Mouse (Mus musculus) heart, embryonic 13.5 days (tissue): ENCODE measurements at regions not wholly inside any gene's neighbourhood (a gene's known extent, or its start where the extent isn't known, plus 50 kb on each side); places are given as distances from the start of the nearest gene placed in this dataset.

ENCODE experiments used
- ATAC-seq: fragments of 200-750 bp; cut with Nextera tagmentation; 2 replicates; pipeline ENCODE4 v1.8.0; 2017; ENCODE audit warnings: moderate TSS enrichment; ENCODE audit not compliant: insufficient number of reproducible peaks, low FRiP score, low TSS enrichment; ENCODE audit errors: extremely low read depth
- H3K27ac ChIP-seq: fragments of 300-500 bp; sonication (generic); replicated peaks from 2 replicates; pipeline ENCODE4 v1.5.1; 2015; ENCODE audit warnings: moderate library complexity, mild to moderate bottlenecking, inconsistent platforms
- H3K27me3 ChIP-seq: fragments of 300-500 bp; sonication (generic); replicated peaks from 2 replicates; pipeline ENCODE4 v1.6.1; 2015; ENCODE audit warnings: mild to moderate bottlenecking, inconsistent platforms
- H3K36me3 ChIP-seq: fragments of 300-500 bp; sonication (generic); 2 replicates; pipeline ENCODE4 v1.6.1; 2015; ENCODE audit warnings: mild to moderate bottlenecking, inconsistent platforms
- H3K4me1 ChIP-seq: fragments of 300-500 bp; sonication (generic); 2 replicates; pipeline ENCODE4 v1.6.1; 2015; ENCODE audit warnings: inconsistent platforms
- H3K4me2 ChIP-seq: fragments of 300-500 bp; sonication (generic); 2 replicates; pipeline ENCODE4 v1.6.1; 2015; ENCODE audit warnings: inconsistent platforms, mild to moderate bottlenecking, moderate library complexity
- H3K4me3 ChIP-seq: fragments of 300-500 bp; sonication (generic); 2 replicates; pipeline ENCODE4 v1.5.1; 2015; ENCODE audit warnings: moderate library complexity, mild to moderate bottlenecking, inconsistent platforms
- H3K9ac ChIP-seq: fragments of 300-500 bp; sonication (generic); 2 replicates; pipeline ENCODE4 v1.6.1; 2015; ENCODE audit warnings: inconsistent platforms, mild to moderate bottlenecking, moderate library complexity
- H3K9me3 ChIP-seq: fragments of 300-500 bp; sonication (generic); 2 replicates; pipeline ENCODE4 v1.6.1; 2016; ENCODE audit warnings: inconsistent platforms
- WGBS: fragments of 180-500 bp; shearing (Covaris S2); methylation state at CpG from one replicate; pipeline ENCODE4 v1.1.7; 2015; ENCODE audit warnings: mixed read lengths; 5-methylcytosine and 5-hydroxymethylcytosine counted together

- no peaks in the 10 kb centered on the region for H3K36me3 ChIP-seq
- no peaks in the 10 kb centered on the region for H3K4me1 ChIP-seq
- no peak overlapping the region for H3K4me2 ChIP-seq
- no peak overlapping the region for H3K9ac ChIP-seq
- no peak overlapping the region for H3K4me3 ChIP-seq
- H3K27me3 ChIP-seq = no peaks in the 10 kb centered on the region
- no peak overlapping the region for H3K27ac ChIP-seq
- ATAC-seq = no peak
- H3K9me3 ChIP-seq = no peaks in the 10 kb centered on the region
- WGBS = 87% methylated on average over 3 of the region's 3 CpGs
Observed at GRCm38 (mm10) chr11:43370025-43370424, 56.0 kb downstream of the Pttg1 start.

- WGBS = 65% methylated on average over 1 of the region's 1 CpGs
- ATAC-seq = no peak
Observed at GRCm38 (mm10) chr11:43368346-43368745, 57.7 kb downstream of the Pttg1 start.

GRCm38 (mm10) chr11:43361858-43362257 is 64.2 kb downstream of the Pttg1 start:
- Histone ChIP-seq H3K27ac (no peak overlapping the region), H3K4me2 (no peak overlapping the region), H3K27me3 (0 out of 2 replicates have a peak, but pooled peaks cover 2% of the 10 kb centered on the region), H3K9me3 (no peaks in the 10 kb centered on the region), H3K4me3 (no peak overlapping the region), H3K4me1 (no peaks in the 10 kb centered on the region), H3K9ac (no peak overlapping the region), H3K36me3 (no peaks in the 10 kb centered on the region)
- 59% methylated on average over 13 of the region's 13 CpGs for WGBS
- no peak for ATAC-seq

More at GRCm38 (mm10) chr11:43368346-43368745, 57.7 kb downstream of the Pttg1 start:
- Histone ChIP-seq H3K4me1 (no peaks in the 10 kb centered on the region), H3K36me3 (no peaks in the 10 kb centered on the region), H3K27ac (no peak overlapping the region), H3K4me2 (no peak overlapping the region), H3K27me3 (no peaks in the 10 kb centered on the region), H3K4me3 (no peak overlapping the region), H3K9me3 (no peaks in the 10 kb centered on the region), H3K9ac (no peak overlapping the region)

GRCm38 (mm10) chr11:43358390-43359291 is 67.4 kb downstream of the Pttg1 start:
- Histone ChIP-seq H3K9ac (no peak overlapping the region), H3K4me3 (no peak overlapping the region), H3K36me3 (no peaks in the 10 kb centered on the region), H3K27ac (no peak overlapping the region), H3K9me3 (no peaks in the 10 kb centered on the region), H3K4me2 (no peak overlapping the region), H3K27me3 (0 out of 2 replicates have a peak, but pooled peaks cover 2% of the 10 kb centered on the region), H3K4me1 (no peaks in the 10 kb centered on the region)
- 58% methylated on average over 13 of the region's 13 CpGs for WGBS
- no peak for ATAC-seq

- ATAC-seq = no peak
- no peaks in the 10 kb centered on the region for H3K9me3 ChIP-seq
- no peaks in the 10 kb centered on the region for H3K36me3 ChIP-seq
- H3K4me3 ChIP-seq = no peak overlapping the region
- WGBS = 59% methylated on average over 4 of the region's 4 CpGs
- no peak overlapping the region for H3K4me2 ChIP-seq
- H3K27ac ChIP-seq = no peak overlapping the region
- 0 out of 2 replicates have a peak, but pooled peaks cover 4% of the 10 kb centered on the region for H3K4me1 ChIP-seq
- no peaks in the 10 kb centered on the region for H3K27me3 ChIP-seq
- no peak overlapping the region for H3K9ac ChIP-seq
Observed at GRCm38 (mm10) chr11:43353602-43354001, 72.4 kb downstream of the Pttg1 start.

GRCm38 (mm10) chr11:43353030-43353429 is 73.0 kb downstream of the Pttg1 start:
- Histone ChIP-seq H3K4me2 (no peak overlapping the region), H3K27me3 (no peaks in the 10 kb centered on the region), H3K4me1 (0 out of 2 replicates have a peak, but pooled peaks cover 4% of the 10 kb centered on the region), H3K4me3 (no peak overlapping the region), H3K36me3 (no peaks in the 10 kb centered on the region), H3K27ac (no peak overlapping the region), H3K9ac (no peak overlapping the region), H3K9me3 (no peaks in the 10 kb centered on the region)
- 76% methylated on average over 1 of the region's 1 CpGs for WGBS
- ATAC-seq = no peak

GRCm38 (mm10) chr11:43351818-43352217 is 74.2 kb downstream of the Pttg1 start:
- Histone ChIP-seq H3K9me3 (no peaks in the 10 kb centered on the region), H3K4me2 (no peak overlapping the region), H3K27me3 (no peaks in the 10 kb centered on the region), H3K27ac (no peak overlapping the region), H3K4me1 (0 out of 2 replicates have a peak, but pooled peaks cover 4% of the 10 kb centered on the region), H3K9ac (no peak overlapping the region), H3K36me3 (no peaks in the 10 kb centered on the region), H3K4me3 (no peak overlapping the region)
- 57% methylated on average over 2 of the region's 2 CpGs for WGBS
- ATAC-seq = no peak

- no peaks in the 10 kb centered on the region for H3K27me3 ChIP-seq
- no peak for ATAC-seq
- no peak overlapping the region for H3K4me3 ChIP-seq
- 0 out of 2 replicates have a peak, but pooled peaks cover 4% of the 10 kb centered on the region for H3K4me1 ChIP-seq
- H3K36me3 ChIP-seq = no peaks in the 10 kb centered on the region
- 73% methylated on average over 2 of the region's 2 CpGs for WGBS
- H3K27ac ChIP-seq = no peak overlapping the region
- H3K4me2 ChIP-seq = no peak overlapping the region
- no peaks in the 10 kb centered on the region for H3K9me3 ChIP-seq
- H3K9ac ChIP-seq = no peak overlapping the region
Observed at GRCm38 (mm10) chr11:43351348-43351747, 74.7 kb downstream of the Pttg1 start.

GRCm38 (mm10) chr11:43350242-43350641 is 75.8 kb downstream of the Pttg1 start:
- Histone ChIP-seq H3K4me2 (no peak overlapping the region), H3K4me1 (peaks cover 6% of the 10 kb centered on the region), H3K9ac (no peak overlapping the region), H3K4me3 (no peak overlapping the region), H3K36me3 (no peaks in the 10 kb centered on the region), H3K9me3 (no peaks in the 10 kb centered on the region), H3K27me3 (no peaks in the 10 kb centered on the region), H3K27ac (no peak overlapping the region)
- no peak for ATAC-seq
- 57% methylated on average over 3 of the region's 3 CpGs for WGBS

GRCm38 (mm10) chr11:43349564-43349963 is 76.5 kb downstream of the Pttg1 start:
- WGBS = 42% methylated on average over 7 of the region's 7 CpGs

GRCm38 (mm10) chr11:43348571-43348970 is 77.5 kb downstream of the Pttg1 start:
- peaks cover 20% of the 10 kb centered on the region for H3K4me1 ChIP-seq
- no peaks in the 10 kb centered on the region for H3K9me3 ChIP-seq
- H3K36me3 ChIP-seq = no peaks in the 10 kb centered on the region
- 15% methylated on average over 4 of the region's 4 CpGs for WGBS
- no peaks in the 10 kb centered on the region for H3K27me3 ChIP-seq
- H3K9ac ChIP-seq = no peak overlapping the region
- no peak overlapping the region for H3K4me3 ChIP-seq
- no peak for ATAC-seq
- no peak overlapping the region for H3K27ac ChIP-seq
- no peak overlapping the region for H3K4me2 ChIP-seq

More at GRCm38 (mm10) chr11:43349564-43349963, 76.5 kb downstream of the Pttg1 start:
- H3K4me1 ChIP-seq = peaks cover 13% of the 10 kb centered on the region
- no peaks in the 10 kb centered on the region for H3K9me3 ChIP-seq
- no peak overlapping the region for H3K4me3 ChIP-seq
- no peak for ATAC-seq
- no peaks in the 10 kb centered on the region for H3K36me3 ChIP-seq
- H3K4me2 ChIP-seq = no peak overlapping the region
- no peak overlapping the region for H3K9ac ChIP-seq
- no peaks in the 10 kb centered on the region for H3K27me3 ChIP-seq
- no peak overlapping the region for H3K27ac ChIP-seq

GRCm38 (mm10) chr11:43346489-43346888 is 79.6 kb downstream of the Pttg1 start:
- no peaks in the 10 kb centered on the region for H3K9me3 ChIP-seq
- no peak for ATAC-seq
- no peak overlapping the region for H3K4me3 ChIP-seq
- no peak overlapping the region for H3K4me2 ChIP-seq
- WGBS = 94% methylated on average over 9 of the region's 9 CpGs
- no peaks in the 10 kb centered on the region for H3K27me3 ChIP-seq
- peaks cover 20% of the 10 kb centered on the region for H3K4me1 ChIP-seq
- H3K9ac ChIP-seq = no peak overlapping the region
- no peak overlapping the region for H3K27ac ChIP-seq
- no peaks in the 10 kb centered on the region for H3K36me3 ChIP-seq
